Mouse (Mus musculus) lung, adult 2 months (tissue): ENCODE results near the gene Trap1a. TPM values are rescaled to one million over a fixed set of nuclear protein-coding genes. Genes with fewer than 3 reads are reported as not detected.
"Not testable (repeated sequence)": the region's sequence is repeated elsewhere in the genome, so short reads cannot be mapped to it uniquely, and the experiment has no call there.

Source experiments
- DNase-seq: peaks from one replicate; pipeline ENCODE4 v3.0.0; 2022
- H3K4me1 ChIP-seq: fragments of 200-500 bp; 2 replicates; pipeline ENCODE4 v1.6.1; 2011; ENCODE audit warnings: low read length; ENCODE audit not compliant: control insufficient read depth, insufficient read depth
- H3K4me3 ChIP-seq: fragments of 200-500 bp; replicated peaks from 2 replicates; pipeline ENCODE3; 2011; ENCODE audit warnings: low read depth, mild to moderate bottlenecking, control low read depth, low read length; ENCODE audit errors: extremely low read depth
- CTCF ChIP-seq: fragments of 200-500 bp; IDR thresholded peaks from 2 replicates; pipeline ENCODE4 v1.5.1; 2011; ENCODE audit warnings: mild to moderate bottlenecking, low read length, control low read depth; ENCODE audit not compliant: insufficient read depth
- POLR2A ChIP-seq: fragments of 200-500 bp; IDR thresholded peaks from 2 replicates; pipeline ENCODE4 v1.6.1; 2011; ENCODE audit warnings: low read depth, mild to moderate bottlenecking, control low read depth, low read length, borderline replicate concordance; ENCODE audit errors: extremely low read depth
- WGBS: fragments of 180-500 bp; shearing (Covaris S2); methylation state at CpG from one replicate; pipeline ENCODE4 v1.1.7; 2018; 5-methylcytosine and 5-hydroxymethylcytosine counted together
- polyA plus RNA-seq: library from polyadenylated mRNA; depleted of rRNA; stranded (reverse); fragments of >200 nt; gene quantifications from 2 replicates; pipeline ENCODE4 v1.2.3, GENCODE M21; 2012; rRNA removed

The Trap1a gene
- polyA plus RNA-seq = not detected in 2 replicates

DNA sequence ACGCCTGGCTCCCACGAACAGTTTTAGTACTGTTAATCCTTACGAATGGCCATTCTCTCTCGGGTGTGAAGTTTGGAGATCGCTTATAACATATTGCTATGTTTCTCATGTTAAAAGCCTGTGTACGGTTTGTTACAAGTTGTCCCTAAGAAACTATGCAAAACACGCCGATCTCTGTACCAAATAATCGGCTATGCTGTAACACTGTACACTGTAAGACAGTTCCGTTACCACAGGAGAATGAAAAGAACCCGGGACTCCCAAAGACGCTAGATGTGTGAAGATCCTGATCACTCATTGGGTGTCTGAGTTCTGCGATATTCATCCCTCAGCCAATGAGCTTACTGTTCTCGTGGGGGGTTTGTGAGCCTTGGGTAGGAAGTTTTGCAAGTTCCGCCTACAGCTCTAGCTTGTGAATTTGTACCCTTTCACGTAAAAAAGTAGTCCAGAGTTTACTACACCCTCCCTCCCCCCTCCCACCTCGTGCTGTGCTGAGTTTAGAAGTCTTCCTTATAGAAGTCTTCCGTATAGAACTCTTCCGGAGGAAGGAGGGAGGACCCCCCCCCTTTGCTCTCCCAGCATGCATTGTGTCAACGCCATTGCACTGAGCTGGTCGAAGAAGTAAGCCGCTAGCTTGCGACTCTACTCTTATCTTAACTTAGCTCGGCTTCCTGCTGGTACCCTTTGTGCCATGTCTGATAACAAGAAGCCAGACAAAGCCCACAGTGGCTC lies at the start of gene Trap1a:
Gene Trap1a, plus strand, starts transcription at position 421 of the 732 bp plus-strand sequence.
- DNase-seq = no peak
- no peaks in the 10 kb centered on the region for H3K4me1 ChIP-seq
- H3K4me3 ChIP-seq = no peak within 1 kb of the TSS
- 88% methylated on average over 24 of the region's 24 CpGs for WGBS
- no peak for TF ChIP-seq POLR2A
- TF ChIP-seq CTCF = no peak

DNA sequence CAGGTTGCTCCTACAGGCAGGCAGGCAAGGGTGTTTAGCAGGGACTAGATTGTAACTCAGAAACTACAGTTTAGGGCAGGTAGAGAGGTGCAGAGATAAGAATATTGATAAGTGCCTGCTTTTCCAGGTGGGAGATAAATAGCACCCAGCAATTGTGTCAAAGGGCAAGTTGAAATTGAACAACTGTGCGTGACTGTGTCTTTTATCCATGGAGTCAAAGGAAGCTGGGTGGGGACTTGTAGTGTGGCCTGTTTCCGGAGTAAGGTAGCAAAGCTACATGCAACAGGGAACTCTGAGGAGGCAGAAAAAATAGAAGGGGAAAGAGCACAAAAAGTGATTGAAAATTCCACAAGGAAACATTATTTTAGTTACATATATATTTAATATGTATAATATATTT lies 40.4 kb upstream of the Trap1a start:
- 82% methylated on average over 2 of the region's 2 CpGs for WGBS
- Histone ChIP-seq H3K4me1 (no peaks in the 10 kb centered on the region), H3K4me3 (no peak overlapping the region)
- DNase-seq = no peak
- no peak for TF ChIP-seq CTCF
- no peak for TF ChIP-seq POLR2A

DNA sequence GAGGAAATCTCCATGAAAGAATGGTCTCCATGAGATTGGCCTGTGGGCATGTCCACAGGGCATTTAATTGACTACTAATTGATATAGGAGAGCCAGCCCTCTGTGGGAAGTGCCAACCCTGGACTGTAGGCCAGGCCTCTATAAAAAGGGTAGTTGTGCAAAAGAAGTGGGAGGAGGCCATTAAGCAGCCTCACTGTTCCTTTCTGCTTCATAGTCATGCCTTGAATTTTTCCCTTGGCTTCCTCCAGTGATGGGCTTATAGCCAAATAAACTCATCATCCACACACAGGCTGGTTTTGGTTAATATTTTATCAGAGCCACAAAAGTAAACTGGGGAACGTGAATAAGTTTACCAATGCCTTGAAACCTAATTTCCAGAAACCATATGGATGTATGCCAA lies 38.2 kb upstream of the Trap1a start:
- Histone ChIP-seq H3K4me1 (no peaks in the 10 kb centered on the region), H3K4me3 (no peak overlapping the region)
- no peak for DNase-seq
- TF ChIP-seq POLR2A = no peak
- no peak for TF ChIP-seq CTCF
- 38% methylated on average over 1 of the region's 1 CpGs for WGBS

DNA sequence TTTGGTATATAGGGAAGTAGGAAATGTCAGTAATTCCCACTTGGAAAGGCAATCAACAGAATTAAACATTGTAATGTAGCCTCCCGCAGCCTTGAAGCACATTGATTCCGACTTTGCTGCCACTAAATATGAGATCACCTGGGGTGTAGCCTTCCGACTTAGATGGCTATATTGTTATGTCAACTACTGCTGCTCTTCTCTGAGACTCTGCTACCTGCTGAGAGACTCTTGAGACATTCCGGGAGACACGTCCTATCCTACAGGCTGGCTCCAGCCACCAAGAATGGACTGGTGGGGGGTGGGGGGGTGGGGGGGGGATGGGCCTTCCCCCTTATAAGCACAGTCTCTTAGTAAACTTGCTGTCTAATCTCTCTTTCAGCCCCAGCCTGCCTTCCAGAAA lies 16.1 kb upstream of the Trap1a start:
- H3K4me1 ChIP-seq, H3K4me3 ChIP-seq, DNase-seq: not testable (repeated sequence)
- 78% methylated on average over 5 of the region's 5 CpGs for WGBS

DNA sequence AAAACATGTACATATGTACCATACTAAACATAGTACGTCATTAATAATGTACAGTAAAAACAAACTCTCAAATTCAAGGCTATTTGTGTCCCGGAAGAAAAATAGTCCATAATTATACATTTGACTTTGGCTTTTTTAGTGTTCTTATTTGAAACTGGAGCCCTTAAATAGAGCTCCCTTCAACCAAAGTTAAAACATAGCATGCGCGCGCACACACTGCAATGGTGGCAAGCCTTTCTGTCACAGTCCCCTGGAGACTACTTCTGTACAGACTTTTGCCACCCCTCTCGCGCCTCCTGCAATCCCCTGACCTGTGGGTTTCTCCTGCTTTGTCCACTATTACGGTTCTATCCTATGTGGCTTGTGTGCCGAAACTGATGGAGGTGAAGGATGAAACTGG lies 900 bp upstream of the Trap1a start:
- no peaks in the 10 kb centered on the region for H3K4me1 ChIP-seq
- no peak for TF ChIP-seq POLR2A
- TF ChIP-seq CTCF = no peak
- 91% methylated on average over 9 of the region's 9 CpGs for WGBS
- no peak for DNase-seq
- H3K4me3 ChIP-seq = no peak overlapping the region

DNA sequence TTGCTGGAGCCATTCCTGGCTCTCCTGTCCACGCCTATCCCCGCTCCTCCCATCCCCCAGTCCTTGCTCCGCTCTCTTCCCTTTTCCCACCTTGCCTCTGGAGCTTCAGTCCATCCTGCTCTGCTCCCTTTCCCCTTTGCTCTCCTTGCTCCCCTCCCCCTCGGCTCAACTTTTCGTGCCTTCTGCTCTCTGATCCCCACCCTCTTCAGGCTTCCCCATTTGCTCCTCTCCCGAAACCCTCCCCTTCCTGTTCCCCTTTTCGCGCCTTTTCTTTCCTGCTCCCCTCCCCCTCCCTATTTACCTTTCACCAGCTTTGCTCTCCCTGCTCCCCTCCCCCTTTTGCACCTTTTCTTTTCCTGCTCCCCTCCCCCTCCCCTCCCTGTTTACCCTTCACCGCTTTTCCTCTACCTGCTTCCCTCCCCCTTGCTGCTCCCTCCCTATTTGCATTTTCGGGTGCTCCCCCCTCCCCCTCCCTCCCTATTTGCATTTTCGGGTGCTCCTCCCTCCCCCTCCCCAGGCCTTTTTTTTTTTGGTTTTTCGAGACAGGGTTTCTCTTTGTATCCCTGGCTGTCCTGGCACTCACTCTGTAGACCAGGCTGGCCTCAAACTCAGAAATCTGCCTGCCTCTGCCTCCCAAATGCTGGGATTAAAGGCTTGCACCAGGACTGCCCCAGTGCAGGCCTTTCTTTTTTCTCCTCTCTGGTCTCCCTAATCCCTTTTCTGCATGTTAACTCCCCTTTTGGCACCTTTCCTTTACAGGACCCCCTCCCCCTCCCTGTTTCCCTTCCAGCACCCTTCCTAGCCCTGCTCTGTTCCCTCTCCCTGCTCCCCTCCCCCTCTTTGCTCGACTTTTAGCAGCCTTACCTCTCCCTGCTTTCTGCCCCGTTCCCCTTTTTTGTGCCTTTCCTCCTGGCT lies 1.3 kb downstream of the Trap1a start:
- Histone ChIP-seq H3K4me1 (no peaks in the 10 kb centered on the region), H3K4me3 (no peak overlapping the region)
- 67% methylated on average over 14 of the region's 14 CpGs for WGBS
- no peak for DNase-seq
- TF ChIP-seq POLR2A (no peak), CTCF (no peak)

DNA sequence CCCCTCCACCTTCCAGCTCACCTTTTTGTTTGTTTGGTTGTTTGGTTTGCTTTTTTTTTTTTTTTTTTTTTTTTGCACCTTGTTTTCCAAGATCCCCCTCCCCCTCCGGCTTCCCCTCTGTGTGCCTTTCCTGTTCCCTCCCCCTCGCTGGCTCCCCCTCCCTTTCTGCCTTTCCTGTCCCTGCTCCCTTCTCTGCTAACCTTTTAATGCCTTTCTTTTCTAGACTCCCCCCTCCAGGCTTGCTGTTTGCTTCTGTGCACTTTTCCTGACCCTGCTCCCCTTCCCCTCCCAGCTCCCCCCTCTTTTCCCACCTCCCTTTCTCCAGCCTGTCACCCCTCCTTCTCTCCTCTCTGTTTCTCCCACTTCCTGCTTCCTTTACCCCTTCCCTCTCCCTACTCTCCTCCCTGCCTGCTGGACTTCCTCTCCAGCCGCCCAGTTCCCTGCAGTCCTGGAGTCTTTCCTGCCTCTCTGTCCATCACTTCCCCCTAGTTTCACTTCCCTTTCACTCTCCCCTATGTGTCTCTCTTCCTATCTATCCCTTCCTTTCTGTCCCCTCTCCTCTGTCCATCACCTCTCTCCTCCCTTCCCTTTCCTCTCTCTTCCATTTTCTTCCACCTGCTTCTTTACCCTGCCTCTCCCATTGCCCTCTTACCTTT lies 2.1 kb downstream of the Trap1a start:
- H3K4me3 ChIP-seq = no peak overlapping the region
- TF ChIP-seq POLR2A = no peak
- TF ChIP-seq CTCF = no peak
- DNase-seq = no peak
- H3K4me1 ChIP-seq = no peaks in the 10 kb centered on the region
- 54% methylated on average over 3 of the region's 3 CpGs for WGBS

DNA sequence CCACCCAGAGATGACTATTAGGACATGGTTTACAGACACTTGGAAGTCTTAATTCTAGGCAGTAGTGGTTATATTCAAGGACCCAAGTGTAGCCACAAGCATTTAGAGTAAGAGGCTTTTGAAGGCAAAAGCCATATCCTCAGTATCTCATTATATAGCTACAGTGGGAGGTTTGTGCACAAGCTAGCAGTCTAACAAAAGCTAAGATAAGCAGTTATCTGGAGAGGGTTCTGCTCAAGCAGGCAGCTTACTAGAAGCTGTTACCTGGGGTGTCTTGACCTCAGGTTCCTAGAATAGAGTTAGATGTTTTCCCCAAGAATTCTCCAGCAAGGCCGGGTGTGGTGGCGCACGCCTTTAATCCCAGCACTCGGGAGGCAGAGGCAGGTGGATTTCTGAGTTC lies 6.1 kb downstream of the Trap1a start:
- no peaks in the 10 kb centered on the region for H3K4me1 ChIP-seq
- DNase-seq = no peak
- 95% methylated on average over 4 of the region's 4 CpGs for WGBS
- no peak overlapping the region for H3K4me3 ChIP-seq
- TF ChIP-seq POLR2A (no peak), CTCF (no peak)

DNA sequence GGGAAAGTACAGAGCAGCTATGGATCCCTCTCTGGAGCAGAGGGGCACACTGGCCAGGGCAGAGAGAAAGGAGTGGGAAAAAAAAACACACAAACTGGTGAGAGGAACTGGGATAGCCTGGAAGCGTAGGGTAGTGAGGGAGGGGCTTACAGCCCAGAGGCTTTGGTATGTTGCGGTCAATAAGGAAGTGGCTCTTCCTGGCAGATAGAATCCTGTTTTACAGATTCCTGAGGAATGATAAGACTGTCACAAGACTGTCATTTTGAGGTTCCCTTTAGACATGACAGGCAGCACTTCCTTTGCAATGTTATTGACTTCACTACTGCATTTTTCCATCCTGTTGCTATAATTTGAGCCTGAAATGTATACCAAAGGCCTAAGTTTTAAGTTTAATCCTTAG lies 7.7 kb downstream of the Trap1a start:
- Histone ChIP-seq H3K4me1 (no peaks in the 10 kb centered on the region), H3K4me3 (no peak overlapping the region)
- TF ChIP-seq CTCF (no peak), POLR2A (no peak)
- 73% methylated on average over 2 of the region's 2 CpGs for WGBS
- DNase-seq = no peak
